Mouse (Mus musculus) heart, postnatal 0 days (tissue): Measurements from ENCODE around the gene Trmt1. TPM values are rescaled to one million over a fixed set of nuclear protein-coding genes. Genes with fewer than 3 reads are reported as not detected.

Experiments used
- ATAC-seq: fragments of 200-750 bp; cut with Nextera tagmentation; 2 replicates; pipeline ENCODE4 v1.8.0; 2017; ENCODE audit warnings: low read depth, moderate number of reproducible peaks, moderate library complexity; ENCODE audit not compliant: insufficient read depth
- DNase-seq: peaks from one replicate; pipeline ENCODE4 v3.0.0-alpha.2; 2016; ENCODE audit warnings: low spot score
- H3K27ac ChIP-seq: fragments of 300-500 bp; sonication (generic); 2 replicates; pipeline ENCODE4 v1.5.1; 2014; ENCODE audit warnings: low read depth, mild to moderate bottlenecking
- H3K27me3 ChIP-seq: fragments of 300-500 bp; sonication (generic); 2 replicates; pipeline ENCODE4 v1.6.1; 2014; ENCODE audit warnings: low read length, mixed read lengths; ENCODE audit not compliant: control insufficient read depth, insufficient read depth
- H3K36me3 ChIP-seq: fragments of 300-500 bp; sonication (generic); replicated peaks from 2 replicates; pipeline ENCODE4 v1.6.1; 2014; ENCODE audit warnings: low read length, mixed read lengths; ENCODE audit not compliant: control insufficient read depth, insufficient read depth
- H3K4me1 ChIP-seq: fragments of 300-500 bp; sonication (generic); 2 replicates; pipeline ENCODE4 v1.6.1; 2014; ENCODE audit warnings: antibody characterized with exemption; ENCODE audit not compliant: control insufficient read depth, insufficient read depth
- H3K4me2 ChIP-seq: fragments of 300-500 bp; sonication (generic); 2 replicates; pipeline ENCODE4 v1.6.1; 2014; ENCODE audit warnings: low read depth, mild to moderate bottlenecking, low read length, moderate library complexity
- H3K4me3 ChIP-seq: fragments of 300-500 bp; sonication (generic); 2 replicates; pipeline ENCODE4 v1.5.1; 2014; ENCODE audit warnings: low read depth, low read length
- H3K9ac ChIP-seq: fragments of 300-500 bp; sonication (generic); replicated peaks from 2 replicates; pipeline ENCODE4 v1.6.1; 2014; ENCODE audit warnings: low read depth, low read length, mixed read lengths
- H3K9me3 ChIP-seq: fragments of 300-500 bp; sonication (generic); replicated peaks from 2 replicates; pipeline ENCODE4 v1.6.1; 2016; ENCODE audit warnings: low read length; ENCODE audit not compliant: control insufficient read depth
- CTCF ChIP-seq: IDR thresholded peaks from 2 replicates; pipeline ENCODE4 v1.5.1; 2016; ENCODE audit warnings: antibody characterized with exemption, control low read depth, low read depth
- EP300 ChIP-seq: IDR thresholded peaks from 2 replicates; pipeline ENCODE4 v1.6.1; 2016; ENCODE audit warnings: antibody characterized with exemption, low read depth
- WGBS: fragments of 180-500 bp; shearing (Covaris S2); extraction: QIAGEN DNeasy Blood & Tissue Kit; methylation state at CpG from one replicate; pipeline ENCODE4 v1.1.7; 2014; 5-methylcytosine and 5-hydroxymethylcytosine counted together
- polyA plus RNA-seq: library from polyadenylated mRNA; unstranded; fragments of >200 nt; fragmentation: Nextera tagmentation; extraction: Ambion mirVana; gene quantifications from 2 replicates; pipeline ENCODE4 v1.2.1, GENCODE M21; 2015
- total RNA-seq: library from RNA; depleted of rRNA; stranded (reverse); fragments of >200 nt; gene quantifications from 2 replicates; pipeline ENCODE4 v1.2.3, GENCODE M21; 2014; ENCODE audit warnings: low replicate concordance

The Trmt1 gene
- total and polyA plus RNA-seq, 2 experiments from 2014 or later, result 29.5 to 98.3 TPM

- no peak overlapping the region for H3K9ac ChIP-seq
Measured at GRCm38 (mm10) chr8:84698929-84699401, 12.9 kb downstream of the Trmt1 start.

GRCm38 (mm10) chr8:84699861-84700322, 13.8 kb downstream of the Trmt1 start:
- H3K27me3 ChIP-seq, result peaks cover 30% of the 10 kb centered on the region
- H3K36me3 ChIP-seq, result peaks cover 27% of the 10 kb centered on the region
- 0 out of 2 replicates have a peak, but pooled peaks cover 3% of the 10 kb centered on the region for H3K4me1 ChIP-seq
- 39% methylated on average over 7 of the region's 7 CpGs for WGBS
- H3K27ac ChIP-seq, result peak overlapping the region; percentile 81
- DNase-seq (peak; percentile 80), ATAC-seq (peak; percentile 53)
- H3K4me2 ChIP-seq, result peak overlapping the region; percentile 10; the same call in 1 of the 2 replicates
- TF ChIP-seq EP300 (peak; percentile 98), CTCF (peak; percentile 68)
- no peak overlapping the region for H3K9ac ChIP-seq
- no peaks in the 10 kb centered on the region for H3K9me3 ChIP-seq
- H3K4me3 ChIP-seq, result no peak overlapping the region

More at GRCm38 (mm10) chr8:84698929-84699401, 12.9 kb downstream of the Trmt1 start:
- TF ChIP-seq EP300, result no peak
- TF ChIP-seq CTCF, result no peak
- no peaks in the 10 kb centered on the region for H3K9me3 ChIP-seq
- H3K4me3 ChIP-seq, result no peak overlapping the region
- peaks cover 21% of the 10 kb centered on the region for H3K27me3 ChIP-seq
- WGBS, result 68% methylated on average over 9 of the region's 9 CpGs
- peak overlapping the region; percentile 30 for H3K4me2 ChIP-seq
- peaks cover 30% of the 10 kb centered on the region for H3K36me3 ChIP-seq
- H3K4me1 ChIP-seq, result 0 out of 2 replicates have a peak, but pooled peaks cover 3% of the 10 kb centered on the region
- peak overlapping the region; percentile 81 for H3K27ac ChIP-seq
- no peak for DNase-seq
- ATAC-seq, result no peak

GRCm38 (mm10) chr8:84700526-84700925, 14.4 kb downstream of the Trmt1 start:
- Histone ChIP-seq H3K9ac (no peak overlapping the region), H3K4me2 (peak overlapping the region; percentile 10; the same call in 1 of the 2 replicates)
- 65% methylated on average over 5 of the region's 5 CpGs for WGBS

GRCm38 (mm10) chr8:84700941-84701911, 15.1 kb downstream of the Trmt1 start, which contains the start of gene Lyl1:
TSS of gene Lyl1 (plus strand) at chr8:84701457.
- Histone ChIP-seq H3K4me1 (0 out of 2 replicates have a peak, but pooled peaks cover 3% of the 10 kb centered on the region), H3K4me3 (peak within 1 kb of the TSS; percentile 44), H3K4me2 (peak within 1 kb of the TSS; percentile 59), H3K36me3 (peaks cover 19% of the 10 kb centered on the region), H3K9ac (peak within 1 kb of the TSS; percentile 24), H3K27me3 (peaks cover 40% of the 10 kb centered on the region), H3K9me3 (no peaks in the 10 kb centered on the region), H3K27ac (peak within 1 kb of the TSS; percentile 81)
- ATAC-seq (peak; percentile 57), DNase-seq (peak; percentile 59)
- TF ChIP-seq EP300, result peak; percentile 98
- no peak; the same call in 1 of the 2 replicates for TF ChIP-seq CTCF
- 6% methylated on average over 34 of the region's 34 CpGs for WGBS

More at GRCm38 (mm10) chr8:84700526-84700925, 14.4 kb downstream of the Trmt1 start:
- Histone ChIP-seq H3K4me1 (0 out of 2 replicates have a peak, but pooled peaks cover 3% of the 10 kb centered on the region), H3K27ac (peak overlapping the region; percentile 81), H3K36me3 (peaks cover 21% of the 10 kb centered on the region), H3K4me3 (no peak overlapping the region), H3K27me3 (peaks cover 36% of the 10 kb centered on the region), H3K9me3 (no peaks in the 10 kb centered on the region)
- ATAC-seq (no peak), DNase-seq (no peak)
- TF ChIP-seq EP300, result no peak
- TF ChIP-seq CTCF, result no peak

GRCm38 (mm10) chr8:84702561-84702960, 16.5 kb downstream of the Trmt1 start:
- H3K9ac ChIP-seq, result peak overlapping the region; percentile 24
- no peak for DNase-seq
- H3K36me3 ChIP-seq, result peaks cover 10% of the 10 kb centered on the region
- no peaks in the 10 kb centered on the region for H3K9me3 ChIP-seq
- peak overlapping the region; percentile 44 for H3K4me3 ChIP-seq
- H3K4me1 ChIP-seq, result 0 out of 2 replicates have a peak, but pooled peaks cover 3% of the 10 kb centered on the region
- H3K4me2 ChIP-seq, result peak overlapping the region; percentile 59
- ATAC-seq, result no peak
- no peak for TF ChIP-seq CTCF
- TF ChIP-seq EP300, result no peak
- 73% methylated on average over 9 of the region's 9 CpGs for WGBS
- H3K27me3 ChIP-seq, result peaks cover 53% of the 10 kb centered on the region
- H3K27ac ChIP-seq, result peak overlapping the region; percentile 81
